Mouse (Mus musculus): ENCODE data around the gene Tex44.

Gene Tex44

DNA sequence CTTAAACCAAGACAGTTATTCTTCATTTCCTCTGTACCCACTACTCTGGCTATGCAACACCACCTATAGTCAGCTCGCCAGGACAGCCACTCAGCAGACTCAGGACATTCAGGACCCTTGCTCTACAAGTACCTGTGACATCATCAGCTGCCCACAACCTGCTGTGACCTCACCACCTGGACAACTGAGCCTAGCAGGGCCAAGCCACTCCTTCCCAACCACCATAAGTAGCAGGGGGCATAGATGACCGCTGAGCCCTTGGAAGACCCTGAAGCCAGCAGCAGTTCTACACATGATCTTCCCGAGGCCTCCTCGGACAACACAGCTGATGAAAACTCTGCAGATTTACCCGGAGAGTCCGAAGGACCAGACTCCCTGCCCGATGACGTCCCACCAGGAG is at the start of gene Tex44, which contains the start of gene Nmur1:
Gene Tex44 (plus strand): TSS at position 202 of the 400 bp plus-strand sequence.
Gene Nmur1 (minus strand): TSS at position 101 of the 400 bp plus-strand sequence.
- DNase-seq (ENCODE audit: low read depth, low spot score): no peak

DNA sequence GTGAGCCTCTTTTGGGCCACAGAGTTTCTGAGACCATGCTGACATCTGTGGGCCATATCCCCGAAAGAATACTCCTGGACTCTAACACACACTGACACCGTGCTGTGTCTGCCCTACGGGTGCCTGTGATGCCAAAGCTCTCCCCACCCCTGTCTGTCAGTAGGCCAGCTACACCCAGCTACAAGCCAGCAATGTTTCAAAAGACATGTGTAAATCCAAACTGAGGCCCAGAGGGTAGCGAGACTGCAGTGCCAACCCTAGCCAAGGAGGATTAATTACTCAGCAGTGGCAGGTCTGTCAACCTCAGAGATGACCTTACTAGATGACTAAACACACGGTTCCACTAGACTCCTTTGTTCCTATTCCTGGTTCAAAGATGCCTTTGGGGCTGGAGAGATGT is 49.8 kb upstream of the Tex44 start:
- no peak for DNase-seq (ENCODE audit: low read depth, low spot score)

GRCm38 (mm10) chr1:86378662-86379061 is 47.5 kb upstream of the Tex44 start:
- no peak for DNase-seq (ENCODE audit: low read depth, low spot score)

- no peak for DNase-seq (ENCODE audit: low read depth, low spot score)
Measured at GRCm38 (mm10) chr1:86379161-86379569, 47.0 kb upstream of the Tex44 start.

DNA sequence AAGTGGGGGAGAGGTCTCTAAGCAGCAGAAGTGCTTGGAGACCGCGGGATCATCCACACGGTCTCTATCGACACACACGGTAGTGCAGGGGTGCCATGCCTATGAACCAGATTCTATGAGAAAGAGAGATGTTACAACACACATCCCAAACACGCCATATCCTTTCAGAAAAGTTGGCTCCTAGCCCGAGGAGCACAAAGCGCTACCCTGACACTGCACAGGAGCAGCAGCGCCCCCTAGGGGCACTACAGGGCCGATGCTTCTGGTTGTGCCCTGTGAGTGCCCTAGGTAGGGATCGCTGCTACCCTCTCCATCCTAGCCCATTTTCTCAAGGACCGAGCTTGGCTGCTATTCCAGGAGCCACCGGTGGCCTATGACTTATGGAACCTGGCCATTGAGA is 45.1 kb upstream of the Tex44 start:
- peak; percentile 30 for DNase-seq (ENCODE audit: low read depth, low spot score)

GRCm38 (mm10) chr1:86389230-86389629 is 36.9 kb upstream of the Tex44 start:
- peak; percentile 29 for DNase-seq (ENCODE audit: low read depth, low spot score)

DNA sequence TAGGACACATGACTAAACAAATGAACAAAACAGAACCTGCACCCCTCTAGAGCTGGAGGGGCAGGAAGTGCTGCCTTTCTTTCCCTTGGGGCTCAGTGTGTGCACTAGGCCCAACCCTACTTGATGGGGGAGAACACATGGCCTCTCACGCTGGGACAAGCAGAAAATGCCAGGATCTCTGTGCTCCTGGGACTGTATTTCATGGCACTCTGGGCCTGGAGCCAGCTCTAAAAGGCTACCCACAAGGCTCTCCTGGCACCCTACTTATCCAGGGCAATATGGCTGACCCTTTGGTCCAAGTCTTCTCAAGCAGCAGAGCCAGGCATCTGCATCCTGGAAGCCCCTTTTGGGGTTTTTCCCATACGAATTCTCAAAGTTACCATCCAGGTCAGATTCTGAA is 34.7 kb upstream of the Tex44 start:
- DNase-seq (ENCODE audit: low read depth, low spot score): no peak

DNA sequence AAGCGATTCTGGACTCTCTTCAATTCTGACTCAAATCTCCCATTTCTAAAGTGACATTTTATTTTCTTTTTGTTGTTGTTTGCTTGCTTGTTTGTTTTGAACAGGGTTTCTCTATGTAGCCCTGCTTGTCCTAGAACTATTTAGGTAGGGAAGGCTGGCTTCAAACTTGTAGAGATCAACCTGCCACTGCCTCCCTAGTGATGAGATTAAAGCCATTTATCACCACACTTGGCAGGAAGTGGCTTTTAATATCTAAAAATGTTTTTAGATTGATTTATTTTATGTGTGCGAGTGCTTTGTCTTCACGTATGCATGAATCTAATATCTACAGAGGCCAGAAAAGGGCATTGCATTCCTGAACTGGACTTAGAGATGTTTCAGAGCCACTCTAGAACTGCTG is 32.9 kb upstream of the Tex44 start:
- DNase-seq (ENCODE audit: low read depth, low spot score): no peak

DNA sequence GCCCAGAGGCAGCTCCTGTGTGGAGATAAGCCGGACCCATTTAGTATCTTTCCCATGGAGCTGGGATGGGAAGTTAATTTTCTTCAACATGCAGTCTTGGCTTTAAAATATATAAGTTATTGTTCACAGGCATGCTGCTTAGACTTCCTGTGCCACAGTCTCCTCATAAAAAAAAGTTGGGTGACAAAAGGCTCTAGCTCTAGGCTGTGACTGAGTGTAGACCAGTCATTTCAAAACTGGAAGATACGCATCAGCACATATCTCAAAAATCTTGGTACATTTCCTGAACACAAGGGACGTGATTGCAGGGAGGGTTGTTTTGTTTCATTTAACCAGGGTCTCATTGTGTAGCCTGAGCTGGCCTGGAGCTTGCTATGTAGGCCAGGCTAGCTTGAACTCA is 31.9 kb upstream of the Tex44 start:
- no peak for DNase-seq (ENCODE audit: low read depth, low spot score)

- no peak for DNase-seq (ENCODE audit: low read depth, low spot score)
Measured at GRCm38 (mm10) chr1:86395897-86396296, 30.2 kb upstream of the Tex44 start.

DNA sequence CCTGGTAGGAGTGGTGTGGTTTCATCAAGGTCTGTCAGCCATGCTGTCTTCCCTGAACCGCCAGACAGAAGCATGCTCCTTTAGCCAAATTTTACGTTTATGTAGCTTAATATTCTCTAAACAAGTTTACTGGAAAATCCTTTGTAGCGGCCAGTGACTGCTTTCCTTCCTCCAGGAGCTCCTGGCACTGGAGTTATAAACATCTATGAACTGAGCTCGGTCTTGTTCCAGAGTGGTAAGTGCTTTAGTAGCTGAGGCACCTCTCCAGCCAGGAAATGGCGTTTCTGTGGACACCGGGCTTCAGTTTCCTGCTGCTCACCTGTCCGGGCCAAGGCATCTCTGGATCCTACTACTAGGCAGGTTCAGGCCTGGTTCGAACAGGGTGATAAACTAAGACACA is 28.5 kb upstream of the Tex44 start:
- DNase-seq (ENCODE audit: low read depth, low spot score): no peak

- no peak for DNase-seq (ENCODE audit: low read depth, low spot score)
Measured at GRCm38 (mm10) chr1:86398222-86398621, 27.9 kb upstream of the Tex44 start.

DNA sequence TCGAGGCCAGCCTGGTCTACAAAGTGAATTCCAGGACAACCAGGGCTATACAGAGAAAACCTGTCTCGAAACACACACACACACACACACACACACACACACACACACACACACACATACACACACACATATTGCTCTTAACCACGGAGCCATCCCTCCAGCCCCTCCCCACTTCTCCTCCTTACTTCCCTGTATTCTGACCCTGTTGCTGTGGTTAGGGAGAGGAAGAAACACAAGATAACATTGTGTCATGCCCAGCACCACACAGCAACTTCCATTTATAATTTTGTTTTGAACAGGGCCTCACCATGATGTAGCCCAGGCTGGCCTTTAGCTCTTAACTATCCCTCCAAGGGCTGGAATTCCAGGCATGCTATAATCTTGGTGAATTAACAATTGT is 26.8 kb upstream of the Tex44 start:
- DNase-seq (ENCODE audit: low read depth, low spot score): no peak

DNA sequence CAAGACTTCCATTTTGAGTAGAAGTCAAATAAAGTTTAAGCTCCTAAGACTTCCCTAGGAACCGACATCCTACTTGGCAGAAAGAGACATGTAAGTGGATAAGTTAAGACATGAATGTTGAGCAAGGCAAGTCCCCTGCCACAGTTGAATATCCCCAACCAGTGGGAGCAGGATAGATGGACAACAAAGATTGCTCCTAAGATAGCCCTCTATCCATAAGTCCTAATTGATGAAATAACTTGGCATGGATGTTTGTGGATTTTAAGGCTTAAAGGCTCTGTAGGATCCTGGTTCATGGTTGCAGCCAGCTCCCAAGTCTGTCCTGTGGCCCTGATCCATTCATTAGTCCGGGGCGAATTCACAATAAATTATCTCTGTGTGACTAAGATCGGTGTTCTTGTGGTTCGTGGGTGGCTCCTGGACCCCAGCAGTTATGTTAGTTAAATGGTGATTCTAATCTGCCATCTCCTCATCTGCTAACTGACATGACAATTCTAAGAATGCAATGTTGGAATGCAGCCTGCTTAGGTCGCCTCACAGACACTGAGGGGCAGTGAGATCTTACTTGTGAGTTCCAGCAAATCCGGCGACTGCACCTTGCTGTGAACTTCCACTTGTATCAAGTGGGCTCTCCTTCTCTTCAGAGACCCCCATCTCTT is 25.9 kb upstream of the Tex44 start:
- DNase-seq (ENCODE audit: low read depth, low spot score): no peak

DNA sequence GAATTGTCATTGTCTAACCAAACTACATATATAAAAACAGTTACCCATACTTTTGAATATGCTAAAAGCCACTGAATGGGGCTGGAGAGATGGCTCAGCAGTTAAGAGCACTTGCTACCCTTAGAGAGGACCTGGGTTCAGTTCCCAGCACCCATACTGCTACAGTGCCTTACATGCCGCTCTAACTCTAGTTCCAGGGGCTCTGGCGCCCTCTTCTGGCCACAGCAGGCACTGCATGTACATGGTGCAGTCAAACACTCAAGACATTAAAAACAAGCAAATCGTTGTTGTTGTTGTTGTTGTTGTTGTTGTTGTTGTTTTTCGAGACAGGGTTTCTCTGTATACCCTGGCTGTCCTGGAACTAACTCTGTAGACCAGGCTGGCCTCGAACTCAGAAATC is 21.3 kb upstream of the Tex44 start:
- no peak for DNase-seq (ENCODE audit: low read depth, low spot score)

- no peak for DNase-seq (ENCODE audit: low read depth, low spot score)
Measured at GRCm38 (mm10) chr1:86406313-86406712, 19.8 kb upstream of the Tex44 start.

DNA sequence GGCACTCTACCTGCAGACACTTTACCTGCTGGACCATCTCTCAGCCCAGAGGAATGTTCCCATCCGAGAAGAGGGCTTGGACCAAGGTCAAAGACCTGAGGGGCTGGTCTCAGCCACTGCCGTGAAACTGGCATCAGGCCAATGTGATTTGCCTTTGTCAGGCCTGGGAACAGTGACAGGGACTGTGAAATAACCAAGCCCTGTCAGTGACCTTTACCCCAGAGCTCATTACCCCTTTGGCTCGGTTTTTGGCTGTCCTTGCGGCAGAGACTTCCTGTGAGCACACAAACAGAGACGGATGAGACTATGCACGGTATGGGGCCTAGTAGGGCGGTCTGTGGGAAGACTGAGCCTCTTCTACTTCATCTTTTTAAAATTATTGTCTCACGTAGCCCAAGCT is 19.2 kb upstream of the Tex44 start:
- no peak for DNase-seq (ENCODE audit: low read depth, low spot score)

- no peak for DNase-seq (ENCODE audit: low read depth, low spot score)
Measured at GRCm38 (mm10) chr1:86408515-86408914, 17.6 kb upstream of the Tex44 start.

DNA sequence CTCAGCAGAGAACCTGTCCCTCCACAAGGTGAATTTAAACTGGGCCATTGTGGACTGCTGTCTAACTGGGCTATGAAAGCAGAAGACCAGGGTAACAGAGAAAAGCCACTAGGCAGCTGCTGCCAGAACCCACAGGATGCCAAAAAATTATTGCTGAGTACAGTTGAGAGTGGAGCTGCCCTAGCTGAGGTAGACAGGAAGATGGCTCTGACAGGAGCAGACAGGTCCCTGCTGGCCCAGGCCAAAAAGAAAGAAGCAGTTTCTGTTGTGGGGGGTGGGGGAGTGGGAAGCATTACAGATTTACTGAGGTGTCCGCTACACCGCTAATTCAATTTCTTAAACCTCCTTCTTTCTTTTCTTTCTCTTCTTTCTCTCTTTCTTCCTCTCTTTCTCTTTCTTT is 16.7 kb upstream of the Tex44 start:
- DNase-seq (ENCODE audit: low read depth, low spot score): no peak

- DNase-seq (ENCODE audit: low read depth, low spot score): no peak
Measured at GRCm38 (mm10) chr1:86414715-86415114, 11.4 kb upstream of the Tex44 start.

DNA sequence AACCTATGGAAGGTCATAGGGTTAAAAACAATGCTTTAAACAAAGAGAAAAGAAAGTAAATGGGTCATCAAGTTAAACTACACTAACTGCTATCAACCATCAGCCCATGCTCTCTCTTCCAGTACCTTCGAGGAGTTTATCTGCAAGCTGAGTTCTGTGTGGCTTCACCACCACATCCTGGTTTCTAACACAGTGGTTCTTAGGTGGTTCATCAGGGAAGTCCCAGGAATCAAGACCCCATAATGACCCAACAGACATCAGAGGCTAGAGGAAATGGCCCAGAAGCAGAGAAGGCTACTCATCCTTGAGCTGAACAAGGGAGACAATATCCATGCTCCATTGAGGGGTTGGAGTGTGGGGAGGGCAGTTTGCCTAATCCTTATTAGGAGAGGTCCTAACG is 11.0 kb upstream of the Tex44 start:
- no peak for DNase-seq (ENCODE audit: low read depth, low spot score)

DNA sequence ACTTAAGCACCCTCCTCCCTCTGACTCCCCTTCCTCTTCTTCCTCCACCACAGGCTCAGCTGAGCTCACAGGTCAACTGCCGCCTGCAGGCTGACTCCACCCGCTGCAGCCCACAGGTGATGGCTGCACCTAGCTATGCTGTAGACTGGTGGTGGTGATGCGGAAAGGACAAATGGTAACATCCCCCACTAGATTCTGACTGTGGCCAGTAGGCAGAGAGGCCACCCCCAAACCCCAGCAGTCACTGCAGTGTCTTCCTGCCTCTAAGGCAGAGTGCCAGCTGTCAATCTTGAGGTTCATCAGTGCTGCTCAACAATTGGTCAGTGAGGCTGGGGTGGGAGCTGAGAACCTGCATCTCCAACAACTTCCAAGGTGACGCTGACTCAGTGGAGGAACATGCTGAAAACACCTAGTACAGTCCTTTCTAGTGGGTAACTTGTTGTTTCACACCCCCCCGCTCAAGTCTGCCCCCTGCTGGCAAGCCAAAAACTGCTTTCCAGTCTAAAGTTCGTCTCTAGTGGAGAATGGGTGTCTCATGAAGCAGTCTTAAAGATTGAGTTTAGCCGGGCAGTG is 10.4 kb upstream of the Tex44 start:
- DNase-seq (ENCODE audit: low read depth, low spot score): no peak

DNA sequence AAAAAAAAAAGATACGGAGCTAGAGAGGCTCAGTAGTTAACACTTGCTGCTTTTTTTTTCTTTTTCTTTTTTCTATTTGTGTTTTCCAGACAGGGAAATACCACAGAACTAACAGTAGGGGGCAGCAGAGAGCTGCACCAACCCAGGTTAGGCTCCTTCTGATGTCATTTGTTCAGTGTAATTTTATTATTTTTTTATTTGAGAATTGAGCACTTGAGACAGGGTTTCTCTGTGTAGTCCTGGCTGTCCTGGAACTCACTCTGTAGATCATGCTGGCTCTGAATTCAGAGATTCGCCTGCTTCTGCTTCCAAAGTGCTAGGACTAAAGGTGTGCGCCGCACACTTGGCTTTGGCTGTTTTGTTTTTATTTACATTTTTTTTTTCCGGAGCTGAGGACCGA is 9.8 kb upstream of the Tex44 start:
- no peak for DNase-seq (ENCODE audit: low read depth, low spot score)

- no peak for DNase-seq (ENCODE audit: low read depth, low spot score)
Measured at GRCm38 (mm10) chr1:86421007-86421406, 5.1 kb upstream of the Tex44 start.

All from c-Kit-negative CD71-positive TER-119-positive erythroid progenitor cells, embryonic 14.5 days (primary cell).